Mouse (Mus musculus) embryonic facial prominence, embryonic 13.5 days (tissue): ENCODE data around the gene Bspry. TPM values are rescaled to one million over a fixed set of nuclear protein-coding genes. Genes with fewer than 3 reads are reported as not detected.
A peak's percentile ranks its signal among the peaks of the same experiment; 100 is the strongest.

ENCODE experiments used
- ATAC-seq: fragments of 200-750 bp; cut with Nextera tagmentation; 2 replicates; pipeline ENCODE4 v1.8.0; 2017; ENCODE audit warnings: low read depth; ENCODE audit not compliant: insufficient number of reproducible peaks, insufficient read depth, low FRiP score, low TSS enrichment
- H3K27ac ChIP-seq: fragments of 300-500 bp; sonication (generic); 2 replicates; pipeline ENCODE4 v1.5.1; 2015; ENCODE audit warnings: moderate library complexity, mild to moderate bottlenecking, inconsistent platforms
- H3K27me3 ChIP-seq: fragments of 300-500 bp; sonication (generic); 2 replicates; pipeline ENCODE4 v1.6.1; 2015; ENCODE audit warnings: mild to moderate bottlenecking, inconsistent platforms
- H3K36me3 ChIP-seq: fragments of 300-500 bp; sonication (generic); 2 replicates; pipeline ENCODE4 v1.6.1; 2015; ENCODE audit warnings: mild to moderate bottlenecking, inconsistent platforms
- H3K4me1 ChIP-seq: fragments of 300-500 bp; sonication (generic); 2 replicates; pipeline ENCODE4 v1.6.1; 2015; ENCODE audit warnings: inconsistent platforms
- H3K4me2 ChIP-seq: fragments of 300-500 bp; sonication (generic); 2 replicates; pipeline ENCODE4 v1.6.1; 2015; ENCODE audit warnings: moderate library complexity, mild to moderate bottlenecking, inconsistent platforms
- H3K4me3 ChIP-seq: fragments of 300-500 bp; sonication (generic); 2 replicates; pipeline ENCODE4 v1.5.1; 2015; ENCODE audit warnings: mild to moderate bottlenecking, inconsistent platforms
- H3K9ac ChIP-seq: fragments of 300-500 bp; sonication (generic); 2 replicates; pipeline ENCODE4 v1.6.1; 2015; ENCODE audit warnings: mild to moderate bottlenecking, inconsistent platforms
- H3K9me3 ChIP-seq: fragments of 300-500 bp; sonication (generic); 2 replicates; pipeline ENCODE4 v1.6.1; 2016; ENCODE audit warnings: inconsistent platforms
- WGBS: fragments of 180-500 bp; shearing (Covaris S2); methylation state at CpG from one replicate; pipeline ENCODE4 v1.1.7; 2015; ENCODE audit warnings: mixed read lengths; 5-methylcytosine and 5-hydroxymethylcytosine counted together
- polyA plus RNA-seq: library from polyadenylated mRNA; unstranded; fragments of >200 nt; fragmentation: Nextera tagmentation; extraction: Ambion mirVana; gene quantifications from 2 replicates; pipeline ENCODE4 v1.2.1, GENCODE M21; 2015

Gene Bspry
- polyA plus RNA-seq, 1 experiment from 2014 or later, result 5.4 TPM

DNA sequence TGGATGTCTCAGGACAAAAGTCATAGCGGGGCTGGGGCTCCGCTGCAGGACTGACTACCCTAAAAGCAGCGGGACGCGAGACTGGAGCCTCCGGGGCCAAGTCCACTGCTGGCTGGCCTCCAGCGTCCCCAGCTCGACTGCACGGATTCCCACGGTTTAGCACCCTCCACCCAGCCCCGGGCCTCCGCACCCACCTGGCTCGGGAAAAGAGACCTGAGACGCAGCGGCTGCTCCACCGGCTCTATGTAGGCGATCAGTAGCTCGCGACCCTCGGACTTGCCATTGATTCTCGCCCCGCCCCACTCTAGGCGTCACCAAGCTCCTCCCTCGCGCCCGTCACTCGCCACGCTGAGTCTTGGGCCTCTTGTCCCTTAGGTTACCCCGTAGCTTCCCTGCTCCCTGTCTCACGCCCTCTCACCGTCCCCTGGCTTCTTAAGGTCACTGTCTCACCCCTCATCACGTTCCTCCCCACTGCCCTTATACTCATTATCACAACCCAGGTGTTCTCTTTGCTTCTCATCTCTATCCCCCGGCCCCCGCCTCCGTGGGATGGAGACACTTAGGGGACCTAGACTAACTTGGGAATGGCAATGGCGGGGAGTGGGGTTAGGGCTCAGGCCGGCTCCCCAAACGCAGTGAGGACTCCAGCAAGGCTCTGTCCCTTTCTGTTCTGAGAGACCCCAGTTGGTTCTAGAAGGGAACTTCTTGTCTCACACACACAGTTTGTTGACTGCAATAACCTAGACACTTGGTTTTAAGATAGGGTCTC, 22.3 kb downstream of the Bspry start:
- H3K4me3 ChIP-seq, result peak overlapping the region; percentile 83
- H3K27me3 ChIP-seq, result no peaks in the 10 kb centered on the region
- peak overlapping the region; percentile 69 for H3K27ac ChIP-seq
- peaks cover 10% of the 10 kb centered on the region for H3K4me1 ChIP-seq
- H3K9me3 ChIP-seq, result no peaks in the 10 kb centered on the region
- peaks cover 28% of the 10 kb centered on the region for H3K36me3 ChIP-seq
- ATAC-seq, result peak; percentile 90
- H3K9ac ChIP-seq, result peak overlapping the region; percentile 87
- peak overlapping the region; percentile 72 for H3K4me2 ChIP-seq
- 3% methylated on average over 38 of the region's 38 CpGs for WGBS

- H3K27me3 ChIP-seq, result no peaks in the 10 kb centered on the region
- H3K27ac ChIP-seq, result no peak overlapping the region
- ATAC-seq, result no peak
- WGBS, result 72% methylated on average over 7 of the region's 7 CpGs
- H3K36me3 ChIP-seq, result peaks cover 27% of the 10 kb centered on the region
- H3K9ac ChIP-seq, result no peak overlapping the region
- 0 out of 2 replicates have a peak overlapping the region, but pooled peaks have one; percentile 72 for H3K4me2 ChIP-seq
- peaks cover 10% of the 10 kb centered on the region for H3K4me1 ChIP-seq
- no peaks in the 10 kb centered on the region for H3K9me3 ChIP-seq
- no peak overlapping the region for H3K4me3 ChIP-seq
Measured at GRCm38 (mm10) chr4:62502969-62503368, 23.1 kb downstream of the Bspry start.

- ATAC-seq, result no peak
- H3K4me1 ChIP-seq, result peaks cover 10% of the 10 kb centered on the region
- H3K4me2 ChIP-seq, result peak within 1 kb of the TSS; percentile 72
- 58% methylated on average over 3 of the region's 3 CpGs for WGBS
- H3K36me3 ChIP-seq, result peaks cover 27% of the 10 kb centered on the region
- no peaks in the 10 kb centered on the region for H3K27me3 ChIP-seq
- H3K9ac ChIP-seq, result peak within 1 kb of the TSS; percentile 87
- peak within 1 kb of the TSS; percentile 83 for H3K4me3 ChIP-seq
- H3K27ac ChIP-seq, result peak within 1 kb of the TSS; percentile 69
- no peaks in the 10 kb centered on the region for H3K9me3 ChIP-seq
Measured at GRCm38 (mm10) chr4:62503374-62503970, 23.6 kb downstream of the Bspry start, which contains the start of gene Hdhd3. Gene Hdhd3, minus strand, starts transcription at chr4:62503467.

GRCm38 (mm10) chr4:62505991-62506390, 26.1 kb downstream of the Bspry start:
- Histone ChIP-seq H3K4me2 (no peak overlapping the region), H3K4me1 (peaks cover 7% of the 10 kb centered on the region), H3K36me3 (peaks cover 38% of the 10 kb centered on the region), H3K9me3 (no peaks in the 10 kb centered on the region), H3K27ac (no peak overlapping the region), H3K4me3 (no peak overlapping the region), H3K9ac (no peak overlapping the region), H3K27me3 (no peaks in the 10 kb centered on the region)
- WGBS, result 86% methylated on average over 3 of the region's 3 CpGs
- ATAC-seq, result no peak

- H3K9me3 ChIP-seq, result no peaks in the 10 kb centered on the region
- no peak overlapping the region for H3K9ac ChIP-seq
- H3K27ac ChIP-seq, result no peak overlapping the region
- 53% methylated on average over 2 of the region's 2 CpGs for WGBS
- no peaks in the 10 kb centered on the region for H3K27me3 ChIP-seq
- H3K4me2 ChIP-seq, result no peak overlapping the region
- no peak for ATAC-seq
- no peak overlapping the region for H3K4me3 ChIP-seq
- peaks cover 3% of the 10 kb centered on the region; the same call in 1 of the 2 replicates for H3K4me1 ChIP-seq
- H3K36me3 ChIP-seq, result peaks cover 46% of the 10 kb centered on the region
Measured at GRCm38 (mm10) chr4:62506798-62507197, 26.9 kb downstream of the Bspry start.

DNA sequence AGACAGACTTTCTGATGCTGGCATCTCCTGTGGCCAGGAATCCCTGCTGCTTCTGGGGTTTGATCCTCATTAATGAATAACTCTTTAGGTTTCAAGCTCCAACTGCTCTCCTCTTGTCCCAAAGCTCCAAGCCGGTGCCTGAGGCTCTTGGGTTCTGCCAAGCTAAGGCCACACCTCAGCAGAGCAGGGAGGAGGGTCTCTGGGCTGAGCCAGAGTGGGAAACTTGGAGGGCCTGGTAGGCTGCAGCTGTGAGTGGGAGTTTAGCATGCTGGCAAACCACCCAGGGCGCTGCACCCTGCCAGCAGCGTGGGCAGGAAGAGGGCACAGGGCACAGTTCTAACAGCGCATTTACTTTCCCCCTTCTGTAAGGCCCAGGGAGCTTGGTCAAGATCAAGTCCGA, 29.0 kb downstream of the Bspry start:
- H3K9me3 ChIP-seq, result no peaks in the 10 kb centered on the region
- no peak overlapping the region for H3K4me3 ChIP-seq
- 96% methylated on average over 5 of the region's 5 CpGs for WGBS
- ATAC-seq, result no peak
- no peak overlapping the region for H3K27ac ChIP-seq
- H3K4me1 ChIP-seq, result peaks cover 2% of the 10 kb centered on the region
- H3K36me3 ChIP-seq, result peaks cover 67% of the 10 kb centered on the region
- H3K4me2 ChIP-seq, result no peak overlapping the region
- H3K27me3 ChIP-seq, result no peaks in the 10 kb centered on the region
- H3K9ac ChIP-seq, result no peak overlapping the region

DNA sequence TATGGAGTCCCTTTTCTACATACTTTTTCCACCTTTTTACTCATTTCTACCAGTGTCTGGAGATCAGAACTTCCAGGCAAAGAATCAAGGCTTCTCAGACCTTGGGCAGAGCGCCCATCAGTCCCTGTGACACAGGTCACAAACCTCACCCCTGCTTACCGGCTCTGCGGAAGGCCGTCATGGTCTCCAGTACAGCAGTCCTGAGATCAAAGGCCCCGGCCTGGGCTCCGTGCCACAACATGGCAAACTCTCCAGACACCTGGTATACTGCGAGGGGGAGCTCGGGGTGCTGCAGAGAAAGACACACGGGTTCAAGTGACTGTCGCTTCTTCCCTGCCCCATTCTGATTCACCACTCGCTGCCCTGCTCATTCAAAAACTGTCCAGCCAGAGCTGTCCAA, 30.1 kb downstream of the Bspry start:
- Histone ChIP-seq H3K9me3 (no peaks in the 10 kb centered on the region), H3K9ac (no peak overlapping the region), H3K27me3 (no peaks in the 10 kb centered on the region), H3K4me3 (no peak overlapping the region), H3K27ac (no peak overlapping the region), H3K4me1 (peaks cover 7% of the 10 kb centered on the region), H3K4me2 (no peak overlapping the region), H3K36me3 (peaks cover 71% of the 10 kb centered on the region)
- WGBS, result 92% methylated on average over 11 of the region's 11 CpGs
- ATAC-seq, result no peak

- H3K9me3 ChIP-seq, result no peaks in the 10 kb centered on the region
- no peak overlapping the region for H3K9ac ChIP-seq
- H3K36me3 ChIP-seq, result peaks cover 52% of the 10 kb centered on the region
- H3K27me3 ChIP-seq, result no peaks in the 10 kb centered on the region
- H3K4me1 ChIP-seq, result peaks cover 46% of the 10 kb centered on the region
- 45% methylated on average over 11 of the region's 11 CpGs for WGBS
- no peak for ATAC-seq
- no peak overlapping the region for H3K27ac ChIP-seq
- no peak overlapping the region for H3K4me3 ChIP-seq
- no peak overlapping the region for H3K4me2 ChIP-seq
Measured at GRCm38 (mm10) chr4:62513998-62514506, 34.2 kb downstream of the Bspry start.

GRCm38 (mm10) chr4:62514995-62515394, 35.1 kb downstream of the Bspry start:
- Histone ChIP-seq H3K9ac (no peak overlapping the region), H3K27ac (0 out of 2 replicates have a peak overlapping the region, but pooled peaks have one; percentile 29), H3K27me3 (no peaks in the 10 kb centered on the region), H3K4me1 (peaks cover 50% of the 10 kb centered on the region), H3K4me3 (no peak overlapping the region), H3K36me3 (peaks cover 42% of the 10 kb centered on the region), H3K9me3 (no peaks in the 10 kb centered on the region), H3K4me2 (no peak overlapping the region)
- no peak for ATAC-seq
- WGBS, result 77% methylated on average over 7 of the region's 7 CpGs

DNA sequence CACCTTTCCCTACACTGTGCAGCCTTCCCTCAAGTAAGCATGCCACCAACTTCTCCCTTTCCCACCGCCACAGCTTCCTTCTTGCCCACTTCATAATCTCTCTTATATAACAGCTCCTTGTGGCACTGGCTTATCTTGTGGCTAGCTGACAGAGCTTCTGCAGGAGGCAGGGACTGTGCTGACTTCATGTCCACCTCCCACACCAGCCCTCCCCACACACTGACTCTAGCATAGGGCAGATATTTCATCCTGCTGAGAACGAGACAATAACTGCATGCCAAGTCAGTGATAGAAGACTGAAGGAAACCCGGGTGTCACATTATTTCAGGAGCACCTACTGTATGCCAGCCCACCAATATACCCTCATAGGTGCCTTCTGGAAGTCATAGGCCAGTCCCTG, 35.6 kb downstream of the Bspry start:
- peak overlapping the region; percentile 29; the same call in 1 of the 2 replicates for H3K27ac ChIP-seq
- H3K4me3 ChIP-seq, result no peak overlapping the region
- no peaks in the 10 kb centered on the region for H3K27me3 ChIP-seq
- peaks cover 38% of the 10 kb centered on the region for H3K36me3 ChIP-seq
- ATAC-seq, result no peak
- no peaks in the 10 kb centered on the region for H3K9me3 ChIP-seq
- no peak overlapping the region for H3K9ac ChIP-seq
- H3K4me2 ChIP-seq, result no peak overlapping the region
- H3K4me1 ChIP-seq, result peaks cover 50% of the 10 kb centered on the region
- WGBS, result 84% methylated on average over 3 of the region's 3 CpGs

GRCm38 (mm10) chr4:62516079-62516478, 36.2 kb downstream of the Bspry start:
- Histone ChIP-seq H3K4me1 (peaks cover 50% of the 10 kb centered on the region), H3K4me3 (no peak overlapping the region), H3K27ac (peak overlapping the region; percentile 56; the same call in 1 of the 2 replicates), H3K4me2 (no peak overlapping the region), H3K9ac (no peak overlapping the region), H3K9me3 (no peaks in the 10 kb centered on the region), H3K36me3 (peaks cover 32% of the 10 kb centered on the region), H3K27me3 (no peaks in the 10 kb centered on the region)
- ATAC-seq, result no peak
- WGBS, result 36% methylated on average over 2 of the region's 2 CpGs

DNA sequence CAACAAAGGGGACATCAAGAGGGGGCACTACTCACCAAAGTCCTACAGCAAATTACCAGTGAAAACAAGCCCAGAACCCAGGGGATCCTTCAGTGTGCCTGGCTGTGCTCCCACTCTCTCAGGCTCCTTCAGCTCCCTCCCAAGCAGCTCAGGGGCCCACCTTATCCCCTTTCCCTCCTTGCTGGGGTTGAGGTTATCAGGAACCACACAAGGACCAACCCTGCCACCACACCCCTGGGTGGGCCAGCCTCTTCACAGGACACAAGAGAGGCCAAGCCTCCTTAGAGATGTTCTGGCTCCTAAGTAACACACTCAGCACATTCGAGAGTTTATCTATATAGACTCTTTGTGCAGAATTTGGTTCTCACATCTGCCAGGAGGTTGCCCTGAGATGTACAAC, 36.7 kb downstream of the Bspry start:
- H3K4me3 ChIP-seq, result no peak overlapping the region
- no peaks in the 10 kb centered on the region for H3K9me3 ChIP-seq
- H3K36me3 ChIP-seq, result peaks cover 27% of the 10 kb centered on the region
- 87% methylated on average over 1 of the region's 1 CpGs for WGBS
- no peak for ATAC-seq
- H3K4me2 ChIP-seq, result no peak overlapping the region
- H3K27ac ChIP-seq, result peak overlapping the region; percentile 56; the same call in 1 of the 2 replicates
- no peaks in the 10 kb centered on the region for H3K27me3 ChIP-seq
- H3K9ac ChIP-seq, result no peak overlapping the region
- H3K4me1 ChIP-seq, result peaks cover 50% of the 10 kb centered on the region
